Mouse (Mus musculus): ENCODE measurements around the gene Kremen2. TPM values are rescaled to one million over a fixed set of nuclear protein-coding genes. Genes with fewer than 3 reads are reported as not detected.

Gene Kremen2
- total and polyA plus RNA-seq, 2 experiments, result 0.06 TPM; not detected in 1

DNA sequence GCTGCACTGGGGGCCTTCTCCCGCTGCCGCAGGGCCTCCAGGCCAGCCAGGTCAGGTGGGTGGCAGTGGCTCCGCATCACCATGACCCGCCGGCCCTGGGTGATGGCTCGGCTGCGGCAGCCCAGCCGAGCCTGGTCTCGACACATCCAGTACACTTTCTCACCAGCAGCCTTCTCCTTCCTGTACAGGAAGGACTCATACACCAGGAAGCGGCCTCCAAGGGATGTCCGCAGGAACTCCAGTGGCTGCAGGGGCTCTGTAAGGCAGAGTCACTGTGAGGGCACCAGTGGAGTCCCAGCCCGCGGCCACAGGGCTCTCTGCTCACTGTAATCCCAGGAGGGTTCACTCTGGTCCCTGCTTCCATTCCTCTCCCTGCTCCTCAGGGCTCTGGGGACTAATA, 10.1 kb upstream of the Kremen2 start:
- H3K27me3 ChIP-seq (ENCODE audit: control insufficient read depth, insufficient read depth, low read length), result no peaks in the 10 kb centered on the region
- peak overlapping the region; percentile 73 for H3K27ac ChIP-seq (replicated peaks; ENCODE audit: insufficient read depth, low read depth, low read length)
- H3K4me1 ChIP-seq (ENCODE audit: control insufficient read depth, insufficient read depth, low read length), result no peaks in the 10 kb centered on the region
- 85% methylated on average over 13 of the region's 13 CpGs for WGBS
- H3K4me3 ChIP-seq (ENCODE audit: insufficient read depth, low read depth, low read length), result peak overlapping the region; percentile 35; the same call in 1 of the 2 replicates
- H3K79me2 ChIP-seq (ENCODE audit: control insufficient read depth, insufficient read depth, low read length), result no peaks in the 10 kb centered on the region
- DNase-seq (ENCODE audit: extremely low read depth, low read depth, low spot score), result no peak
- no peaks in the 10 kb centered on the region for H3K36me3 ChIP-seq (ENCODE audit: control insufficient read depth, insufficient read depth, low read length)
- no peak for TF ChIP-seq CTCF (IDR thresholded peaks at IDR 0.05; ENCODE audit: low read depth, low read length)
- 0 out of 2 replicates have a peak overlapping the region, but pooled peaks have one; percentile 17 for H3K9ac ChIP-seq (ENCODE audit: low read depth, low read length)

DNA sequence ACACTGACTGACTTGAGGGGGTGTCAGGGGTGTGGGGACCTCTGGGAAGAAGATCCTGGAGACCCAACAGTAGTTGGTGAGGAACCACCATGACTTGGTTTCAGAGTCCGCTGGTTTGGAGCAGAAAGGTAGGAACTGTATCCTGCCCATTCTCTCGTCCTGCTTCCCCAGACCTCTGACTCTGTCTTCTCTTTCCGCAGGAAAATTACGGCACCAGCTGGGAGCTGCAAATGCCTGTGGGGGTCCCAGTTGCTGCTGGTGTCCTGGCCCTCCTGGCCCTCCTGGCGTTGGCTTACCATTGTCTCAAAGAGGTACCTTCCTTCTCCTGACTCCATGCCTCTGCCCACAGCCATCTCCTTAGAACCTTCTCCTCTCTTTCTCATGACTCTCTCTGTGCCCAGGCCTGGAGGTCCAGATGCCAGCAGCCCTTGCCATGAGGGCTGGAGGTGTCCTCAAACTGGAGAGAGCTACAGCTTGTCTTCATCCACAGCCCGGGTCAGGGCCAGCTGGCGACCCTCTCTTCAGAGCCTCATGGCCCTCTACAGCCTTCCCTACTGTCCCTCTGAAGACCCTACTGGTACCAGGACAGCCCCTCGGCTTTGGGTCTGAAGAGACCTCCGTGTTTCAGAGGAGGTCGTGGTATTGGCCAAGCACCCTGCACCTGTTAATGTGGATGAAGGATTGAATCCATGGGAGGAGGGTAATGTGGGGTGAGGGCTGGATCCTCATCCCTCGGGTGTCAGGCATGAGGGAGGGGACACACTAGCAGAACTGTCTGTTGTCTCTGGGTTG, 4.0 kb upstream of the Kremen2 start:
- peak overlapping the region; percentile 61 for H3K9ac ChIP-seq (ENCODE audit: low read depth, low read length)

DNA sequence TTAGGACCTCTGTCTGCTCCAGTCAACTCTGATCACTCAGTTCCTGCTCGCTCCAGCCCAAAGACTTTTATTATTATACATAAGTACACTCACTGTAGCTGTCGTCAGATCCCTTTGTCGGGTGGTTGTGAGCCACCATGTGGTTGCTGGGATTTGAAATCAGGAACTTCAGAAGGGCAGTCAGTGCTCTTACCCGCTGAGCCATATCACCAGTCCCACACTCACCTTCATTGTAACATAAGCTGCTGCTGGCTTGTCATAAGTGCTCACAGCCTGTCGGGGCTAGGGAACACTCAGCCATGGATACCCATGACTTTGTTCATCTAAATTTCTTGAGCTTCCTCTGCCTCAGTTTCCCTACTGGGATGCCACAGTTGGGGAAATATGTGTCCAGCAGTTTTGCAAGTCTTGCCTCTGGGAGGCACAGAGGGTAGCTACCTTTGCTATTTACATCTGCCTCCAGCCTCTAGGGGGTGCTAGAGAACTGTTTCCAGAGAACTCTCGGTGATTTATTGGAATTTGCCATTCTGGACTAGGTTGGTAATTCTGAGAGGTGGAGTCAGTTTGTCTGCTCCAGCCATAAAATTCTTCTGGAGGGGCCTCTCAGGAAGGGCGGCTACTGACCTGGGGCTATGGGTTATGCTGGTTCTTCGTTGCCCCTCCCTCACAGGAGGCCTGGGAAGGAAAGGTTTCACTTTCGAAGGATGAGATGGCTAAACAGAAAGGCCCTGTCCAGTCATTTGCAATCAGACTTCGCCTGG, 3.2 kb upstream of the Kremen2 start:
- 21% methylated on average over 10 of the region's 10 CpGs for WGBS
- TF ChIP-seq POLR2A (IDR thresholded peaks at IDR 0.05; ENCODE audit: extremely low read depth, insufficient read depth, low read length), result no peak
- TF ChIP-seq CTCF (IDR thresholded peaks at IDR 0.05; ENCODE audit: low read depth, low read length), result peak; percentile 50
- Histone ChIP-seq H3K4me3 (ENCODE audit: insufficient read depth, low read depth, low read length) (peak overlapping the region; percentile 27; the same call in 1 of the 2 replicates), H3K27me3 (ENCODE audit: control insufficient read depth, insufficient read depth, low read length) (0 out of 2 replicates have a peak, but pooled peaks cover 19% of the 10 kb centered on the region), H3K9ac (ENCODE audit: low read depth, low read length) (peak overlapping the region; percentile 61), H3K79me2 (ENCODE audit: control insufficient read depth, insufficient read depth, low read length) (no peaks in the 10 kb centered on the region), H3K4me1 (ENCODE audit: control insufficient read depth, insufficient read depth, low read length) (no peaks in the 10 kb centered on the region), H3K27ac (replicated peaks; ENCODE audit: insufficient read depth, low read depth, low read length) (peak overlapping the region; percentile 21; the same call in 1 of the 2 replicates), H3K36me3 (ENCODE audit: control insufficient read depth, insufficient read depth, low read length) (no peaks in the 10 kb centered on the region)
- peak; percentile 73 for DNase-seq (ENCODE audit: extremely low read depth, low read depth, low spot score)

More for the DNA sequence above, 4.0 kb upstream of the Kremen2 start:
- no peaks in the 10 kb centered on the region for H3K4me1 ChIP-seq (ENCODE audit: control insufficient read depth, insufficient read depth, low read length)
- H3K4me3 ChIP-seq (ENCODE audit: insufficient read depth, low read depth, low read length), result peak overlapping the region; percentile 27
- H3K36me3 ChIP-seq (ENCODE audit: control insufficient read depth, insufficient read depth, low read length), result no peaks in the 10 kb centered on the region
- 80% methylated on average over 11 of the region's 11 CpGs for WGBS
- H3K79me2 ChIP-seq (ENCODE audit: control insufficient read depth, insufficient read depth, low read length), result no peaks in the 10 kb centered on the region
- H3K27ac ChIP-seq (replicated peaks; ENCODE audit: insufficient read depth, low read depth, low read length), result peak overlapping the region; percentile 2; the same call in 1 of the 2 replicates
- H3K27me3 ChIP-seq (ENCODE audit: control insufficient read depth, insufficient read depth, low read length), result 0 out of 2 replicates have a peak, but pooled peaks cover 17% of the 10 kb centered on the region
- TF ChIP-seq CTCF (IDR thresholded peaks at IDR 0.05; ENCODE audit: low read depth, low read length) (no peak), POLR2A (IDR thresholded peaks at IDR 0.05; ENCODE audit: extremely low read depth, insufficient read depth, low read length) (no peak)
- DNase-seq (ENCODE audit: extremely low read depth, low read depth, low spot score), result no peak

GRCm38 (mm10) chr17:23748026-23748425, 2.4 kb upstream of the Kremen2 start:
- no peak for DNase-seq (ENCODE audit: extremely low read depth, low read depth, low spot score)
- Histone ChIP-seq H3K27ac (replicated peaks; ENCODE audit: insufficient read depth, low read depth, low read length) (no peak overlapping the region), H3K4me1 (ENCODE audit: control insufficient read depth, insufficient read depth, low read length) (no peaks in the 10 kb centered on the region), H3K9ac (ENCODE audit: low read depth, low read length) (no peak overlapping the region), H3K36me3 (ENCODE audit: control insufficient read depth, insufficient read depth, low read length) (no peaks in the 10 kb centered on the region), H3K79me2 (ENCODE audit: control insufficient read depth, insufficient read depth, low read length) (no peaks in the 10 kb centered on the region), H3K4me3 (ENCODE audit: insufficient read depth, low read depth, low read length) (no peak overlapping the region), H3K27me3 (ENCODE audit: control insufficient read depth, insufficient read depth, low read length) (peaks cover 22% of the 10 kb centered on the region; the same call in 1 of the 2 replicates)
- no peak for TF ChIP-seq POLR2A (IDR thresholded peaks at IDR 0.05; ENCODE audit: extremely low read depth, insufficient read depth, low read length)
- no peak for TF ChIP-seq CTCF (IDR thresholded peaks at IDR 0.05; ENCODE audit: low read depth, low read length)
- WGBS, result 26% methylated on average over 6 of the region's 6 CpGs

DNA sequence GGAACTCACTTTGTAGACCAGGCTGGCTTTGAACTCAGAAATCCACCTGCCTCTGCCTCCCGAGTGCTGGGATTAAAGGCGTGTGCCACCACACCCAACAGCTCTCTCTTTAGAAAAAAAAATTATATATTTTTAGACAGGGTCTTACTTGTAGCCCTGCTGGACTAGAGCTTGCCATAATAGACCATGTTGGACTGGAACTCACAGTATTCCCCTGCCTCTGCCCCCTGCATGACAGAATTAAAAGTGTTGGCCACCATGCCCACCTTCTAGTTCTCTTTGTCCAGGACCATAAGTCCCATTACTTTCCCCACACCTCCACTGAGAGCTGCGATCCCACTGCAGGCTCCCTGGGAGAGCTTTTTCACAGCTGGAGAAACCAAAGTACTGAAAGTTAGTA, 1.8 kb upstream of the Kremen2 start:
- TF ChIP-seq CTCF (IDR thresholded peaks at IDR 0.05; ENCODE audit: low read depth, low read length), result no peak
- no peak for TF ChIP-seq POLR2A (IDR thresholded peaks at IDR 0.05; ENCODE audit: extremely low read depth, insufficient read depth, low read length)
- no peaks in the 10 kb centered on the region for H3K36me3 ChIP-seq (ENCODE audit: control insufficient read depth, insufficient read depth, low read length)
- H3K4me3 ChIP-seq (ENCODE audit: insufficient read depth, low read depth, low read length), result no peak overlapping the region
- H3K9ac ChIP-seq (ENCODE audit: low read depth, low read length), result no peak overlapping the region
- no peak for DNase-seq (ENCODE audit: extremely low read depth, low read depth, low spot score)
- 90% methylated on average over 3 of the region's 3 CpGs for WGBS
- no peaks in the 10 kb centered on the region for H3K79me2 ChIP-seq (ENCODE audit: control insufficient read depth, insufficient read depth, low read length)
- no peaks in the 10 kb centered on the region for H3K4me1 ChIP-seq (ENCODE audit: control insufficient read depth, insufficient read depth, low read length)
- H3K27ac ChIP-seq (replicated peaks; ENCODE audit: insufficient read depth, low read depth, low read length), result no peak overlapping the region
- peaks cover 24% of the 10 kb centered on the region for H3K27me3 ChIP-seq (ENCODE audit: control insufficient read depth, insufficient read depth, low read length)

All from liver, adult 2 months (tissue).